Mouse (Mus musculus) forebrain, embryonic 13.5 days (tissue): ENCODE data around the gene Gsg1l2. TPM values are rescaled to one million over a fixed set of nuclear protein-coding genes. Genes with fewer than 3 reads are reported as not detected.

ENCODE experiments used
- ATAC-seq: fragments of 200-750 bp; cut with Nextera tagmentation; 2 replicates; pipeline ENCODE4 v1.8.0; 2017
- H3K27ac ChIP-seq: fragments of 300-500 bp; sonication (generic); 2 replicates; pipeline ENCODE4 v1.5.1; 2015; ENCODE audit warnings: inconsistent platforms, mild to moderate bottlenecking, moderate library complexity
- H3K27me3 ChIP-seq: fragments of 300-500 bp; sonication (generic); 2 replicates; pipeline ENCODE4 v1.6.1; 2015; ENCODE audit warnings: mild to moderate bottlenecking, inconsistent platforms
- H3K36me3 ChIP-seq: fragments of 300-500 bp; sonication (generic); 2 replicates; pipeline ENCODE4 v1.6.1; 2015; ENCODE audit warnings: mild to moderate bottlenecking, inconsistent platforms; ENCODE audit not compliant: poor library complexity, severe bottlenecking
- H3K4me1 ChIP-seq: fragments of 300-500 bp; sonication (generic); 2 replicates; pipeline ENCODE4 v1.6.1; 2015; ENCODE audit warnings: inconsistent platforms
- H3K4me2 ChIP-seq: fragments of 300-500 bp; sonication (generic); 2 replicates; pipeline ENCODE4 v1.6.1; 2015; ENCODE audit warnings: inconsistent platforms, mild to moderate bottlenecking, moderate library complexity
- H3K4me3 ChIP-seq: fragments of 300-500 bp; sonication (generic); 2 replicates; pipeline ENCODE4 v1.5.1; 2015; ENCODE audit warnings: mild to moderate bottlenecking, inconsistent platforms
- H3K9ac ChIP-seq: fragments of 300-500 bp; sonication (generic); 2 replicates; pipeline ENCODE4 v1.6.1; 2015; ENCODE audit warnings: mild to moderate bottlenecking, inconsistent platforms
- H3K9me3 ChIP-seq: fragments of 300-500 bp; sonication (generic); replicated peaks from 2 replicates; pipeline ENCODE4 v1.6.1; 2016; ENCODE audit warnings: inconsistent platforms
- WGBS: fragments of 180-500 bp; shearing (Covaris S2); methylation state at CpG from one replicate; pipeline ENCODE4 v1.1.7; 2015; 5-methylcytosine and 5-hydroxymethylcytosine counted together
- polyA plus RNA-seq: library from polyadenylated mRNA; unstranded; fragments of >200 nt; fragmentation: Nextera tagmentation; extraction: Ambion mirVana; gene quantifications from 2 replicates; pipeline ENCODE4 v1.2.1, GENCODE M21; 2015

Gsg1l2 gene
- polyA plus RNA-seq, 1 experiment from 2014 or later: not detected

DNA sequence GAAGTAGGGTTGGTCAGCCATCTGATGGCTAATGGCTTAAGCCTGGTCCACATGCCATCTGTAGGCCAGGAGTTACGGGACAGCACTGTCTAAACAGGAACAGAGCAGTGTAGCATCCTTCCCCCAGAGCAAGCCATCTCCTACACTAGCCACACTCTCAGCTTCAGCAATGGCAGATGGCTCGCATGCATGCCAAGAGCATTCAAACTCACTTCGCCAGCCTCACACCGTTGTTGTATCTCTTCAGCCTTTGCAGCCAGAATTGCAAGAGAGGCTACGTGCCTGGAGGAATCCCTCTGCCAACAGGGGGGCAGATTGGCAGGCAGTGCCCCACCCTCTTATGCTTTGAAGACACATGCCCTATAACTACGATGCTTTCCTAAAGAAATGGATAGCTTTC is 47.2 kb downstream of the Gsg1l2 start:
- 86% methylated on average over 6 of the region's 6 CpGs for WGBS
- H3K27me3 ChIP-seq: no peaks in the 10 kb centered on the region
- peak; percentile 53; the same call in 1 of the 2 replicates for ATAC-seq
- H3K36me3 ChIP-seq: no peaks in the 10 kb centered on the region
- no peaks in the 10 kb centered on the region for H3K9me3 ChIP-seq
- H3K4me1 ChIP-seq: 0 out of 2 replicates have a peak, but pooled peaks cover 3% of the 10 kb centered on the region
- H3K4me2 ChIP-seq: no peak overlapping the region
- H3K9ac ChIP-seq: no peak overlapping the region
- no peak overlapping the region for H3K4me3 ChIP-seq
- no peak overlapping the region for H3K27ac ChIP-seq

DNA sequence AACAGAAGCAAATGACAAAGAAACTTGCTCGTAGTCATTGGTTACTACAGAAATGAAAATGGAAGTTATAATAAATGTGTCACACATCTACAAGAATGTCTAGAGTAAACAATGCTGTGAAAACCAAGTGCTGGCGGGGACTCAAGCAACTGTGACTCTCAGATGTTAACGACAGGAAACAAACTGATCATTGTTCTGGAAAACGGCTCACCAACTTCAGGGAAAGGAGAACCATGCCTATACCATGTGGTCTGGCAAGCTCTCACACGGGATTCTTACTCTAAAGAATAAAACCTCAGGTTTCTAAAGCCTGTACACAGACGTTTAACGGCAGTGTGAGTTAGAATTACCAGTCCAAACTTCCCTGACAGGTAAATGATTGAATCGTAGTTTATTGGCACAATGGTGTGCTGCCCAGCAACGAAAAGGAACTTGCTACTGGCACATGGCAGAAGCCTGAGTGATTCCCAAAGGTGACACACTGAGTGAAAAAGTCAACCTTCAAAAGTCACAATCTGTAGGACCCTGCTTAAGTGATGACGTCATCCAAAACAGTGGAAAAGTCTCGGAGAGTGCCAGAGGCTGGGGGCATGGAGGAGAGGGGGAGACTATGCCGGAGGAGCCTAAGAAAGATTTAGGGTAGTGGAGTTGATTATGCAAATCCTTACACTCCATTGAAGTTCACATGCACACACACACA is 54.1 kb downstream of the Gsg1l2 start:
- 49% methylated on average over 12 of the region's 12 CpGs for WGBS
- H3K4me3 ChIP-seq: no peak overlapping the region
- no peak overlapping the region for H3K9ac ChIP-seq
- H3K4me2 ChIP-seq: no peak overlapping the region
- H3K36me3 ChIP-seq: no peaks in the 10 kb centered on the region
- H3K27ac ChIP-seq: no peak overlapping the region
- H3K9me3 ChIP-seq: no peaks in the 10 kb centered on the region
- H3K27me3 ChIP-seq: no peaks in the 10 kb centered on the region
- H3K4me1 ChIP-seq: no peaks in the 10 kb centered on the region
- no peak for ATAC-seq

DNA sequence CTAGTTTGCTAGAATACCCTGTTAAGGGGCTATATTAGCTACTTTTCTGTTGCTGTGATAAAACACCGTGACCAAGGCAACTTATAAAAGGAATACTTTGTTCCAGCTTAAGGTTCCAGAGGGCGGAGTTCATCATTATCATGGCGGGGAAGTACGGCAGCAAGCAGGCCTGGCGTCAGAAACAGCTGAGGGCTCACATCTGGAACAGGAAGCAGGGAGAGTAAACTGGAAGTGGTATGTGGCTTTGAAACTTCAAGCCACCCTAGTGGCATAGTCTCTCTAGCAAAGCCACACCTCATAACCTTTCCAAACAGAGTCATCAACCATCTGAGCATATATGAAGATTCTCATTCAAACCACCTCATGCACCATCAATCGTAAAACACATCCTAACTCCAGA is 55.1 kb downstream of the Gsg1l2 start:
- WGBS: 89% methylated on average over 6 of the region's 6 CpGs
- Histone ChIP-seq H3K27me3 (no peaks in the 10 kb centered on the region), H3K9me3 (no peaks in the 10 kb centered on the region), H3K9ac (no peak overlapping the region), H3K4me2 (no peak overlapping the region), H3K36me3 (no peaks in the 10 kb centered on the region), H3K4me1 (no peaks in the 10 kb centered on the region), H3K4me3 (no peak overlapping the region), H3K27ac (no peak overlapping the region)
- no peak for ATAC-seq

DNA sequence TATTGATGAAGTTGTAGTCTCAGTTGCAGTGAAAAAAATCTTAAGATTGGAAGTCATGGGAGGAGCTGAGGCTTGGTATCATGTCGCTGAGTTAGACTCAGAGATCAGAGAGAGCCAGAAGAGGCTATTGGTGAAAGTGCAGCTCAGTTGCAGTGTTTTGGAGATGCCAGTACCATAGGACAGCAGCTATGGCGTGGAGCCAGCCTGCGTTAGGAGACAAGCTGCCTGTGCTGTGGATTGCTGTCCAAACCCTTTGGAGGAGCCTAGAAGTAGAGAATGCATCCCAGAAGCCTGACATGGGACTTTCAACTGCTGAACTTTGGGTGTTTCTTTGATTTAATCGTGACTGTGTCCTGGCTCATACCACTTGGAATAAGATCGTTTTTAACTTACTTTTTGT is 57.4 kb downstream of the Gsg1l2 start:
- Histone ChIP-seq H3K4me3 (no peak overlapping the region), H3K4me1 (no peaks in the 10 kb centered on the region), H3K27me3 (no peaks in the 10 kb centered on the region), H3K27ac (no peak overlapping the region), H3K36me3 (no peaks in the 10 kb centered on the region), H3K9me3 (no peaks in the 10 kb centered on the region), H3K9ac (no peak overlapping the region), H3K4me2 (no peak overlapping the region)
- ATAC-seq: no peak
- 77% methylated on average over 5 of the region's 5 CpGs for WGBS

DNA sequence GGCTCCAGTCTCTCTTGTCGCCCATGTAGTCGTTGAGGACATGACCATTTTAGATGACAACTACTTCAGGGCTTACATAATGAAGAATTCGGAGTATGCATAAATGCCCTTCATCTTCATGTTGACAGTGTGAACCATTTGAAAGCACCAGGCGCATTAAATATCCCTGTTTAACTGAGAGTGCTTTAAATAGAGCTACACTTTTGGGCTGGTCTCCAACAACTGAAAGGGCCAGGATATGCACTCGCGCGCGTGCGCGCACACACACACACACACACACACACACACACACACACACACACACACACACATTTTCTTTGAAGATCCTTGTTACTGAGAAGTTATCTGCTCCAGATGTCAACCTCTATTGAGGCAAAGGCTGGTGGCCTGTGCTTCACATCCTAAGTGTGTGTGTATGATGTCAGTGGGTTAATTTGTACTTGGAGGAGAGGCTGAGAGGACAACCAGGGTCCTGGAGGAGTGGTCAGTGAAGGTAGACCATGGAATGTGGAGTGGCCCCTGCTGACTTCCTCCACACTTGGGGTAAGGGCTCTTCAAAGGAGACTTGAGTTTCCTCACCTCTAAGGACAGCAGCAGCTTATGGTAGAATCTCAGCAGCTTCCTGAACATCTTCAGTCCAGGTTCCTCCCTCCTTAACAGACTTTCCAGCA is 61.1 kb downstream of the Gsg1l2 start:
- Histone ChIP-seq H3K36me3 (no peaks in the 10 kb centered on the region), H3K27ac (no peak overlapping the region), H3K4me1 (no peaks in the 10 kb centered on the region), H3K27me3 (no peaks in the 10 kb centered on the region), H3K9ac (no peak overlapping the region), H3K9me3 (no peaks in the 10 kb centered on the region), H3K4me2 (no peak overlapping the region), H3K4me3 (no peak overlapping the region)
- 95% methylated on average over 10 of the region's 10 CpGs for WGBS
- ATAC-seq: no peak

Other genes starting within 250 kb of the Gsg1l2 start
- not detected in 2 replicates for gene Rcvrn, start 79.3 kb upstream of the Gsg1l2 start, polyA plus RNA-seq
- gene Glp2r, start 3.5 kb upstream of the Gsg1l2 start, polyA plus RNA-seq: 0.05 TPM in 1 of 2 replicates, not detected in the other
- not detected in 2 replicates for gene Dhrs7c, start 23.6 kb downstream of the Gsg1l2 start, polyA plus RNA-seq
- 0.37 and 0.39 TPM in 2 replicates for gene Usp43, start 147.5 kb downstream of the Gsg1l2 start, polyA plus RNA-seq
- 2.7 and 3.4 TPM in 2 replicates for gene Cfap52, start 191.0 kb downstream of the Gsg1l2 start, polyA plus RNA-seq
- gene Stx8, start 191.6 kb downstream of the Gsg1l2 start, polyA plus RNA-seq: 63.0 and 66.0 TPM in 2 replicates